Mouse (Mus musculus) liver, adult 2 months (tissue): ENCODE results near the gene Cul7. TPM values are rescaled to one million over a fixed set of nuclear protein-coding genes. Genes with fewer than 3 reads are reported as not detected.

Source experiments
- DNase-seq: peaks from one replicate; pipeline ENCODE4 v3.0.0-alpha.2; 2011; ENCODE audit warnings: low read depth, low spot score; ENCODE audit errors: extremely low read depth
- H3K27ac ChIP-seq: fragments of 200-500 bp; replicated peaks from 2 replicates; pipeline ENCODE4 v1.5.1; 2012; ENCODE audit warnings: low read depth, mild to moderate bottlenecking, control low read depth, inconsistent platforms, low read length; ENCODE audit not compliant: insufficient read depth
- H3K27me3 ChIP-seq: fragments of 200-500 bp; 2 replicates; pipeline ENCODE4 v1.6.1; 2012; ENCODE audit warnings: mild to moderate bottlenecking, moderate library complexity, low read length, inconsistent platforms; ENCODE audit not compliant: control insufficient read depth, insufficient read depth
- H3K36me3 ChIP-seq: fragments of 200-500 bp; 2 replicates; pipeline ENCODE4 v1.6.1; 2012; ENCODE audit warnings: low read length, inconsistent platforms; ENCODE audit not compliant: control insufficient read depth, insufficient read depth
- H3K4me1 ChIP-seq: fragments of 200-500 bp; 2 replicates; pipeline ENCODE4 v1.6.1; 2011; ENCODE audit warnings: low read length; ENCODE audit not compliant: control insufficient read depth, insufficient read depth
- H3K4me3 ChIP-seq: fragments of 200-500 bp; 2 replicates; pipeline ENCODE4 v1.5.1; 2011; ENCODE audit warnings: low read depth, mild to moderate bottlenecking, control low read depth, low read length, moderate library complexity; ENCODE audit not compliant: insufficient read depth
- H3K79me2 ChIP-seq: fragments of 200-500 bp; 2 replicates; pipeline ENCODE4 v1.6.1; 2012; ENCODE audit warnings: inconsistent platforms, mild to moderate bottlenecking, low read length, moderate library complexity; ENCODE audit not compliant: control insufficient read depth, insufficient read depth
- H3K9ac ChIP-seq: fragments of 200-500 bp; 2 replicates; pipeline ENCODE4 v1.6.1; 2012; ENCODE audit warnings: low read depth, mild to moderate bottlenecking, control low read depth, inconsistent platforms, low read length
- CTCF ChIP-seq: fragments of 200-500 bp; IDR thresholded peaks from 2 replicates; pipeline ENCODE4 v1.5.1; 2011; ENCODE audit warnings: low read depth, low read length, control low read depth
- POLR2A ChIP-seq: fragments of 200-500 bp; IDR thresholded peaks from 2 replicates; pipeline ENCODE4 v1.6.1; 2011; ENCODE audit warnings: low read length, control low read depth; ENCODE audit not compliant: insufficient read depth; ENCODE audit errors: extremely low read depth
- WGBS: fragments of 180-500 bp; shearing (Covaris S2); methylation state at CpG from one replicate; pipeline ENCODE4 v1.1.7; 2018; 5-methylcytosine and 5-hydroxymethylcytosine counted together
- polyA plus RNA-seq: library from polyadenylated mRNA; depleted of rRNA; stranded (reverse); fragments of >200 nt; gene quantifications from 2 replicates; pipeline ENCODE4 v1.2.3, GENCODE M21; 2012; rRNA removed
- total RNA-seq: library from RNA; depleted of rRNA; stranded (reverse); fragments of >200 nt; gene quantifications from 2 replicates; pipeline ENCODE4 v1.2.3, GENCODE M21; 2014; rRNA removed

Gene Cul7
- total and polyA plus RNA-seq, 2 experiments = 5.0 to 7.1 TPM

DNA sequence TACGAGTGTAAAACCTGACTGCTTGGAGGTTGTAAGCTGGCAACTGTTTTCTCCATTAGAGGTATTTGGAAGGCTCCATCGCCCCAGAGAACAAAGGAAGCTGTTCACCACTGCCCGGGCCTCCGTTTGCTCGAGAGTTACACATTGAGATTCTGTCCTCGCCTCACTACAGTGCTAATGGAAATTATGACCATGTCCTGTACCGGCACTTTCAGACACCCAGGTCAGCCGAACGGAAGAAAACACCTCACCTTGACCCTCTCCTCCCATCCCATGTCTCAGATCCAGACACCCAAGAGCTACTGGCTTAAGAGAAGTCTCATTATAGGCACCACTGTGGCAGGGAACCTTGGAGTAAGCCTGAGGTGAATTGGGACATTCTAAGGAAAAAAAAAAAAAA lies 63.7 kb downstream of the Cul7 start:
- Histone ChIP-seq H3K4me1 (peaks cover 9% of the 10 kb centered on the region), H3K79me2 (peaks cover 13% of the 10 kb centered on the region), H3K4me3 (no peak overlapping the region), H3K9ac (no peak overlapping the region), H3K27me3 (no peaks in the 10 kb centered on the region), H3K36me3 (peaks cover 15% of the 10 kb centered on the region; the same call in 1 of the 2 replicates), H3K27ac (no peak overlapping the region)
- 94% methylated on average over 9 of the region's 9 CpGs for WGBS
- TF ChIP-seq CTCF = no peak
- TF ChIP-seq POLR2A = no peak
- no peak for DNase-seq

Other genes starting within 250 kb of the Cul7 start
- gene Crip3, start 221.4 kb upstream of the Cul7 start, total RNA-seq = not detected in 2 replicates
- gene Crip3, start 221.4 kb upstream of the Cul7 start, polyA plus RNA-seq = 0.70 and 1.4 TPM in 2 replicates
- 10.3 and 27.9 TPM in 2 replicates for gene Slc22a7, start 211.9 kb upstream of the Cul7 start, total RNA-seq
- gene Slc22a7, start 211.9 kb upstream of the Cul7 start, polyA plus RNA-seq = 46.8 and 47.9 TPM in 2 replicates
- 0.07 and 0.18 TPM in 2 replicates for gene Ttbk1, start 162.7 kb upstream of the Cul7 start, total RNA-seq
- gene Ttbk1, start 162.7 kb upstream of the Cul7 start, polyA plus RNA-seq = 0.15 and 0.22 TPM in 2 replicates
- gene Dnph1, start 153.6 kb upstream of the Cul7 start, total RNA-seq = 6.6 and 9.0 TPM in 2 replicates
- gene Dnph1, start 153.6 kb upstream of the Cul7 start, polyA plus RNA-seq = 13.1 and 13.3 TPM in 2 replicates
- 4.1 and 5.1 TPM in 2 replicates for gene Cul9, start 103.9 kb upstream of the Cul7 start, total RNA-seq
- 5.7 and 10.1 TPM in 2 replicates for gene Cul9, start 103.9 kb upstream of the Cul7 start, polyA plus RNA-seq
- gene Srf, start 94.2 kb upstream of the Cul7 start, total RNA-seq = 3.4 and 5.4 TPM in 2 replicates
- gene Srf, start 94.2 kb upstream of the Cul7 start, polyA plus RNA-seq = 32.2 and 45.6 TPM in 2 replicates
- 0.65 and 0.87 TPM in 2 replicates for gene Ptk7, start 20.8 kb upstream of the Cul7 start, total RNA-seq
- 0.40 and 0.66 TPM in 2 replicates for gene Ptk7, start 20.8 kb upstream of the Cul7 start, polyA plus RNA-seq
- 48.1 and 49.0 TPM in 2 replicates for gene Klc4, start 4.3 kb upstream of the Cul7 start, total RNA-seq
- gene Klc4, start 4.3 kb upstream of the Cul7 start, polyA plus RNA-seq = 46.6 and 55.5 TPM in 2 replicates
- 58.5 and 71.1 TPM in 2 replicates for gene Mrpl2, start 4.1 kb upstream of the Cul7 start, total RNA-seq
- gene Mrpl2, start 4.1 kb upstream of the Cul7 start, polyA plus RNA-seq = 95.1 and 97.3 TPM in 2 replicates
- gene Rrp36, start 24.0 kb downstream of the Cul7 start, total RNA-seq = 20.3 TPM in 2 replicates
- gene Rrp36, start 24.0 kb downstream of the Cul7 start, polyA plus RNA-seq = 31.6 and 33.5 TPM in 2 replicates
- gene Mea1, start 28.5 kb downstream of the Cul7 start, total RNA-seq = 52.4 and 60.4 TPM in 2 replicates
- gene Mea1, start 28.5 kb downstream of the Cul7 start, polyA plus RNA-seq = 55.2 and 65.9 TPM in 2 replicates
- 23.9 and 44.0 TPM in 2 replicates for gene Klhdc3, start 30.6 kb downstream of the Cul7 start, total RNA-seq
- gene Klhdc3, start 30.6 kb downstream of the Cul7 start, polyA plus RNA-seq = 68.8 and 74.6 TPM in 2 replicates
- 13.6 and 14.8 TPM in 2 replicates for gene Ppp2r5d, start 54.8 kb downstream of the Cul7 start, total RNA-seq
- 22.8 and 24.0 TPM in 2 replicates for gene Ppp2r5d, start 54.8 kb downstream of the Cul7 start, polyA plus RNA-seq
- 39.5 and 46.4 TPM in 2 replicates for gene Pex6, start 61.1 kb downstream of the Cul7 start, total RNA-seq
- gene Pex6, start 61.1 kb downstream of the Cul7 start, polyA plus RNA-seq = 94.8 and 104 TPM in 2 replicates
- gene Gnmt, start 78.8 kb downstream of the Cul7 start, total RNA-seq = 3,482 and 4,252 TPM in 2 replicates
- 4,950 and 5,107 TPM in 2 replicates for gene Gnmt, start 78.8 kb downstream of the Cul7 start, polyA plus RNA-seq
- gene Cnpy3, start 101.9 kb downstream of the Cul7 start, total RNA-seq = 28.5 and 28.6 TPM in 2 replicates
- gene Cnpy3, start 101.9 kb downstream of the Cul7 start, polyA plus RNA-seq = 38.3 and 40.7 TPM in 2 replicates
- not detected in 2 replicates for gene Ptcra, start 113.4 kb downstream of the Cul7 start, total RNA-seq
- gene Ptcra, start 113.4 kb downstream of the Cul7 start, polyA plus RNA-seq = 0.06 TPM in 1 of 2 replicates, not detected in the other
- 97.6 and 124 TPM in 2 replicates for gene 2310039H08Rik, start 122.3 kb downstream of the Cul7 start, total RNA-seq
- gene 2310039H08Rik, start 122.3 kb downstream of the Cul7 start, polyA plus RNA-seq = 167 and 185 TPM in 2 replicates
- 41.2 and 43.6 TPM in 2 replicates for gene Rpl7l1, start 132.3 kb downstream of the Cul7 start, total RNA-seq
- gene Rpl7l1, start 132.3 kb downstream of the Cul7 start, polyA plus RNA-seq = 21.6 and 24.6 TPM in 2 replicates
- 7.9 and 13.5 TPM in 2 replicates for gene Bicral, start 208.1 kb downstream of the Cul7 start, total RNA-seq
- 3.2 and 3.9 TPM in 2 replicates for gene Bicral, start 208.1 kb downstream of the Cul7 start, polyA plus RNA-seq
- 8.5 and 10.0 TPM in 2 replicates for gene Tbcc, start 240.3 kb downstream of the Cul7 start, total RNA-seq
- gene Tbcc, start 240.3 kb downstream of the Cul7 start, polyA plus RNA-seq = 16.0 and 17.0 TPM in 2 replicates